Mouse (Mus musculus): ENCODE measurements around the gene Pdcd6ip.

GRCm38 (mm10) chr9:113629191-113629590 is 78.9 kb downstream of the Pdcd6ip start:
- TF ChIP-seq CTCF (IDR thresholded peaks at IDR 0.05; ENCODE audit: low read depth) (no peak), EP300 (IDR thresholded peaks at IDR 0.05; ENCODE audit: low read depth) (no peak)

All from heart, postnatal 0 days (tissue).